Mouse (Mus musculus) ES-Bruce4 (cell line): ENCODE data around the gene Ptbp3.

Source experiments
- CTCF ChIP-seq: IDR thresholded peaks from one replicate; pipeline ENCODE4 v1.8.1; 2011; ENCODE audit warnings: low read depth, low read length
- POLR2A ChIP-seq: IDR thresholded peaks from one replicate; pipeline ENCODE4 v1.8.1; 2011; ENCODE audit warnings: low read length; ENCODE audit not compliant: insufficient read depth

DNA sequence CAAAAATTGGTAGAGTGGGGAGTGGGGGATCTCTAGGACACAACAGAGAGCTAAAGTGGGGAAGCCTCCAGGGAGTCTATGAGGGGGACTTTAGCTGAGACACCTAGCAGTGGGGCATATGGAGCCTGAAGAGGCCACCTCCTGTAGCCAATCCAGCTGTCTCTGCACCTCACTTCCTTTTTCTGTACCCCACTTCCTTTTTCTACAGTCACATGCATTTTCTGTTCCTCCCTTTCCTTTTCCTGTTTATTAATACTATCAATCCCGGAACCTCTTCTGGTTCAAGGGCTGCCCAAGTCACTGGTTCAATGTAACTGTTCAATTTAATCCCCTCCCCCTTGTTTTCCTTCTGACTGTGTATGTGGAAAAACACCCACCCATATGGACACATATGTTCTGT is 107.9 kb downstream of the Ptbp3 start:
- no peak for TF ChIP-seq CTCF
- no peak for TF ChIP-seq POLR2A
